Mouse (Mus musculus): ENCODE measurements around the gene Frmd5. TPM values are rescaled to one million over a fixed set of nuclear protein-coding genes. Genes with fewer than 3 reads are reported as not detected.
"Not testable (repeated sequence)": the region's sequence is repeated elsewhere in the genome, so short reads cannot be mapped to it uniquely, and the experiment has no call there.

Frmd5 gene
- polyA plus RNA-seq, 1 experiment from 2014 or later, result 14.7 TPM

DNA sequence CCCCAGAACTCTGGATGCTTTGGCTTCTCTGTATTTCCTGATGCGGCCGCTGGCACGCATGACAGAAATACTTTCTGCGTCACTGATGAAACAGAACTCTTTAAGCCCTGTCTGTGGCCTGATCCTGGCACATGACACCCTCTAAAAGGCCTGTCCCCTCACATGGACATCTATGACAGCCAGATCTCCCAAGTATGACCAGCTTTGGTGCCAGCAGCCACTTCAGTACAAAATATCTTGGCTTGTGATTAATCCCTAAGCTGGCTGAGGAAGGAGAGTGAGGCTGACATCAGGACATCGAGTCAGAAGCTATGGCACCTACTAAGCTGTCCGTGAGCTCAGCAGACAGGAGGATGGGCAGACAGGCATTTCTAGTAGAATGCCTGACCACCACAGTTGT is 257.3 kb downstream of the Frmd5 start:
- Histone ChIP-seq H3K9ac (ENCODE audit: low read length) (no peak overlapping the region), H3K4me2 (ENCODE audit: low read depth) (no peak overlapping the region), H3K4me1 (ENCODE audit: control insufficient read depth, insufficient read depth, low read length) (no peaks in the 10 kb centered on the region), H3K9me3 (ENCODE audit: control insufficient read depth, low read length) (no peaks in the 10 kb centered on the region), H3K36me3 (ENCODE audit: control insufficient read depth, insufficient read depth, low read length) (peaks cover 4% of the 10 kb centered on the region), H3K4me3 (ENCODE audit: low read depth, low read length) (no peak overlapping the region), H3K27ac (ENCODE audit: low read depth, low read length) (no peak overlapping the region), H3K27me3 (ENCODE audit: control insufficient read depth, insufficient read depth, low read length) (no peaks in the 10 kb centered on the region)
- ATAC-seq (ENCODE audit: insufficient read depth, low FRiP score, low TSS enrichment), result no peak
- 93% methylated on average over 6 of the region's 6 CpGs for WGBS
- DNase-seq (ENCODE audit: low spot score), result no peak

GRCm38 (mm10) chr2:121544829-121545228 is 262.1 kb downstream of the Frmd5 start:
- Histone ChIP-seq H3K9me3 (ENCODE audit: control insufficient read depth, low read length) (no peaks in the 10 kb centered on the region), H3K36me3 (ENCODE audit: control insufficient read depth, insufficient read depth, low read length) (peaks cover 10% of the 10 kb centered on the region), H3K27me3 (ENCODE audit: control insufficient read depth, insufficient read depth, low read length) (no peaks in the 10 kb centered on the region), H3K4me1 (ENCODE audit: control insufficient read depth, insufficient read depth, low read length) (no peaks in the 10 kb centered on the region), H3K4me2 (ENCODE audit: low read depth) (no peak overlapping the region), H3K9ac (ENCODE audit: low read length) (no peak overlapping the region), H3K27ac (ENCODE audit: low read depth, low read length) (no peak overlapping the region), H3K4me3 (ENCODE audit: low read depth, low read length) (no peak overlapping the region)
- DNase-seq (ENCODE audit: low spot score), result no peak
- 93% methylated on average over 3 of the region's 3 CpGs for WGBS
- no peak for ATAC-seq (ENCODE audit: insufficient read depth, low FRiP score, low TSS enrichment)

GRCm38 (mm10) chr2:121525056-121525455 is 281.8 kb downstream of the Frmd5 start:
- H3K36me3 ChIP-seq (ENCODE audit: control insufficient read depth, insufficient read depth, low read length), result peaks cover 3% of the 10 kb centered on the region; the same call in 1 of the 2 replicates
- no peak for ATAC-seq (ENCODE audit: insufficient read depth, low FRiP score, low TSS enrichment)
- WGBS, result 94% methylated on average over 2 of the region's 2 CpGs

GRCm38 (mm10) chr2:121522830-121523229 is 284.1 kb downstream of the Frmd5 start:
- H3K36me3 ChIP-seq (ENCODE audit: control insufficient read depth, insufficient read depth, low read length); ATAC-seq (ENCODE audit: insufficient read depth, low FRiP score, low TSS enrichment); DNase-seq (ENCODE audit: low spot score); H3K4me1 ChIP-seq (ENCODE audit: control insufficient read depth, insufficient read depth, low read length); H3K9me3 ChIP-seq (ENCODE audit: control insufficient read depth, low read length); H3K4me3 ChIP-seq (ENCODE audit: low read depth, low read length); H3K27ac ChIP-seq (ENCODE audit: low read depth, low read length); H3K27me3 ChIP-seq (ENCODE audit: control insufficient read depth, insufficient read depth, low read length); H3K4me2 ChIP-seq (ENCODE audit: low read depth); H3K9ac ChIP-seq (ENCODE audit: low read length): not testable (repeated sequence)
- 100% methylated on average over 3 of the region's 3 CpGs for WGBS

More at GRCm38 (mm10) chr2:121525056-121525455, 281.8 kb downstream of the Frmd5 start:
- Histone ChIP-seq H3K27me3 (ENCODE audit: control insufficient read depth, insufficient read depth, low read length) (no peaks in the 10 kb centered on the region), H3K9me3 (ENCODE audit: control insufficient read depth, low read length) (no peaks in the 10 kb centered on the region), H3K4me3 (ENCODE audit: low read depth, low read length) (no peak overlapping the region), H3K4me1 (ENCODE audit: control insufficient read depth, insufficient read depth, low read length) (no peaks in the 10 kb centered on the region), H3K9ac (ENCODE audit: low read length) (no peak overlapping the region), H3K4me2 (ENCODE audit: low read depth) (no peak overlapping the region), H3K27ac (ENCODE audit: low read depth, low read length) (no peak overlapping the region)
- DNase-seq (ENCODE audit: low spot score), result no peak

DNA sequence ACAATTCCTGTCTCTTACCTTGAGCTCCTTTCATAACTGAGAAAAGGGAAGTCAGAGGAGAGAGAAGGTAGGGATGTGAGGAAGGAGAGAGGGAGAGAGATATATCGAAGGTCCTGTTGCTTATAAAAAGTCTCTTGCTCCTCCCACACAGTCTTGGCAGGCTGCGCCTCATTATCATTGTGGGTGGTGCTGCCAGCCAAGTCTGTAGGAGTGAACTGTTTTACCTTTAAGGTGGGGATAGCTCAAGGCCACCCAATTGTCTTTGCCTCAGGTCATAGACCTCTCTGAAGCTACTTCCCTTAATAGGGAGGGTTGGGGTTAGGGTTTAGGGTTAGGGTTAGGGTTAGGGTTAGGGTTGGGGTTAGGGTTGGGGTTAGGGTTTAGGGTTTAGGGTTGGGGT is 284.9 kb downstream of the Frmd5 start:
- WGBS, result 98% methylated on average over 2 of the region's 2 CpGs
- Histone ChIP-seq H3K4me1 (ENCODE audit: control insufficient read depth, insufficient read depth, low read length) (no peaks in the 10 kb centered on the region), H3K4me2 (ENCODE audit: low read depth) (no peak overlapping the region), H3K27me3 (ENCODE audit: control insufficient read depth, insufficient read depth, low read length) (no peaks in the 10 kb centered on the region), H3K27ac (ENCODE audit: low read depth, low read length) (no peak overlapping the region), H3K9ac (ENCODE audit: low read length) (no peak overlapping the region), H3K4me3 (ENCODE audit: low read depth, low read length) (no peak overlapping the region), H3K36me3 (ENCODE audit: control insufficient read depth, insufficient read depth, low read length) (peaks cover 7% of the 10 kb centered on the region), H3K9me3 (ENCODE audit: control insufficient read depth, low read length) (no peaks in the 10 kb centered on the region)
- ATAC-seq (ENCODE audit: insufficient read depth, low FRiP score, low TSS enrichment), result no peak
- no peak for DNase-seq (ENCODE audit: low spot score)

DNA sequence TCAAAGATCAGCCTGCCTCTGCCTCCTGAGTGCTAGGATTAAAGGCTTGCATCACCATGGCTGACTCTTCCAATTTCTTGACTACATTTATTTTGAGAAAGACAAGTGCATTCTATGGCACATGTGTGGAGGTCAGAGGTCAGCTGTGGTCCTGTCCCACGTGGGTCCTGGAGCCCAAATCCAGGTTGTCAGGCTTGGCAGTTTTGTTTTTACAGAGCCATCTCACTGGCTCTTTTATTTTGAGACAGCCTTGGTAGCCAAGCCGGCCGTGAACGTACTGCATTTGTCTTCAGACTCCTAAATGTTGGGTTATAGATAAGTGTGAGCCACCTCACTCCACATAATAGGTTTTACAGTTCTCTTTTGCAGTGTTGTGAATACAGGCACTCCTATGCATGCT is 288.2 kb downstream of the Frmd5 start:
- ATAC-seq (ENCODE audit: insufficient read depth, low FRiP score, low TSS enrichment); H3K4me1 ChIP-seq (ENCODE audit: control insufficient read depth, insufficient read depth, low read length); H3K4me3 ChIP-seq (ENCODE audit: low read depth, low read length); H3K27me3 ChIP-seq (ENCODE audit: control insufficient read depth, insufficient read depth, low read length); H3K4me2 ChIP-seq (ENCODE audit: low read depth); DNase-seq (ENCODE audit: low spot score); H3K9me3 ChIP-seq (ENCODE audit: control insufficient read depth, low read length); H3K9ac ChIP-seq (ENCODE audit: low read length); H3K27ac ChIP-seq (ENCODE audit: low read depth, low read length): not testable (repeated sequence)
- WGBS, result 90% methylated on average over 4 of the region's 4 CpGs
- H3K36me3 ChIP-seq (ENCODE audit: control insufficient read depth, insufficient read depth, low read length), result peaks cover 10% of the 10 kb centered on the region

GRCm38 (mm10) chr2:121518106-121518505 is 288.8 kb downstream of the Frmd5 start:
- H3K27me3 ChIP-seq (ENCODE audit: control insufficient read depth, insufficient read depth, low read length), result no peaks in the 10 kb centered on the region
- H3K27ac ChIP-seq (ENCODE audit: low read depth, low read length), result no peak overlapping the region
- no peak overlapping the region for H3K9ac ChIP-seq (ENCODE audit: low read length)
- H3K4me2 ChIP-seq (ENCODE audit: low read depth), result no peak overlapping the region
- H3K4me1 ChIP-seq (ENCODE audit: control insufficient read depth, insufficient read depth, low read length), result no peaks in the 10 kb centered on the region
- ATAC-seq (ENCODE audit: insufficient read depth, low FRiP score, low TSS enrichment), result no peak
- H3K4me3 ChIP-seq (ENCODE audit: low read depth, low read length), result no peak overlapping the region
- H3K9me3 ChIP-seq (ENCODE audit: control insufficient read depth, low read length), result no peaks in the 10 kb centered on the region
- 94% methylated on average over 5 of the region's 5 CpGs for WGBS
- peaks cover 10% of the 10 kb centered on the region for H3K36me3 ChIP-seq (ENCODE audit: control insufficient read depth, insufficient read depth, low read length)
- no peak for DNase-seq (ENCODE audit: low spot score)

- Histone ChIP-seq H3K36me3 (ENCODE audit: control insufficient read depth, insufficient read depth, low read length) (peaks cover 11% of the 10 kb centered on the region), H3K9me3 (ENCODE audit: control insufficient read depth, low read length) (no peaks in the 10 kb centered on the region), H3K9ac (ENCODE audit: low read length) (no peak overlapping the region), H3K4me1 (ENCODE audit: control insufficient read depth, insufficient read depth, low read length) (no peaks in the 10 kb centered on the region), H3K27ac (ENCODE audit: low read depth, low read length) (no peak overlapping the region), H3K4me3 (ENCODE audit: low read depth, low read length) (no peak overlapping the region), H3K4me2 (ENCODE audit: low read depth) (no peak overlapping the region), H3K27me3 (ENCODE audit: control insufficient read depth, insufficient read depth, low read length) (no peaks in the 10 kb centered on the region)
- ATAC-seq (ENCODE audit: insufficient read depth, low FRiP score, low TSS enrichment) (no peak), DNase-seq (ENCODE audit: low spot score) (no peak)
- 94% methylated on average over 4 of the region's 4 CpGs for WGBS
These were observed 292.7 kb downstream of the Frmd5 start for GRCm38 (mm10) chr2:121514211-121514610.

- not testable (repeated sequence) for H3K27ac ChIP-seq (ENCODE audit: low read depth, low read length); ATAC-seq (ENCODE audit: insufficient read depth, low FRiP score, low TSS enrichment); H3K27me3 ChIP-seq (ENCODE audit: control insufficient read depth, insufficient read depth, low read length); H3K9me3 ChIP-seq (ENCODE audit: control insufficient read depth, low read length); H3K4me2 ChIP-seq (ENCODE audit: low read depth); H3K9ac ChIP-seq (ENCODE audit: low read length); H3K4me3 ChIP-seq (ENCODE audit: low read depth, low read length); H3K4me1 ChIP-seq (ENCODE audit: control insufficient read depth, insufficient read depth, low read length); DNase-seq (ENCODE audit: low spot score)
- H3K36me3 ChIP-seq (ENCODE audit: control insufficient read depth, insufficient read depth, low read length), result peaks cover 11% of the 10 kb centered on the region
- WGBS, result 96% methylated on average over 4 of the region's 5 CpGs
These were observed 293.7 kb downstream of the Frmd5 start for GRCm38 (mm10) chr2:121512991-121513765.
